17 mouse cellular contexts compared by ENCODE assay signal in genomic region chr19:10189022-10189421, GRCm38 (mm10). TPM values are rescaled to one million over a fixed set of nuclear protein-coding genes. Genes with fewer than 3 reads are reported as not detected.
DNase-seq lines count a peak whose midpoint lies in the region; ATAC-seq and TF ChIP-seq lines count a peak whose summit lies in the region.
"Had no signal": no experiment of that assay in that cellular context is flagged by ENCODE, and none has a peak within 500 bp of the region (broad histone marks: within the 10 kb centered on the region; RNA-seq: fewer than 3 reads in every experiment).

No protein-coding gene starts in this region.

- H3K9me3 ChIP-seq in hindbrain, embryonic 16.5 days (ENCODE audit: control insufficient read depth, low read length), result no peaks in the 10 kb centered on the region
- no peaks in the 10 kb centered on the region for H3K9me3 ChIP-seq in hindbrain, embryonic 14.5 days (ENCODE audit: control insufficient read depth, low read length)
- H3K9me3 ChIP-seq in forebrain, postnatal 0 days (ENCODE audit: low read length), result no peaks in the 10 kb centered on the region
- H3K9me3 ChIP-seq: G1E; lung, embryonic 15.5 days; neural tube, embryonic 13.5 days had no signal

- TF ChIP-seq CTCF in left cerebral cortex, adult 2 months (IDR thresholded peaks at IDR 0.05), result no peak
- TF ChIP-seq CTCF in forebrain, postnatal 0 days (IDR thresholded peaks at IDR 0.05; ENCODE audit: low read depth), result no peak

- H3K9ac ChIP-seq in hindbrain, embryonic 16.5 days (ENCODE audit: low read depth, low read length), result no peak overlapping the region
- no peak overlapping the region for H3K9ac ChIP-seq in hindbrain, embryonic 14.5 days
- H3K9ac ChIP-seq in forebrain, postnatal 0 days, result no peak overlapping the region
- H3K9ac ChIP-seq: lung, embryonic 15.5 days; neural tube, embryonic 13.5 days had no signal

- 88% methylated on average over 6 of the region's 6 CpGs for WGBS in hindbrain, embryonic 16.5 days
- 93% methylated on average over 6 of the region's 6 CpGs for WGBS in hindbrain, embryonic 14.5 days
- WGBS in forebrain, postnatal 0 days, result 91% methylated on average over 6 of the region's 6 CpGs

- DNase-seq in cerebellum, adult 9-11 months, result peak; percentile 38
- DNase-seq in cerebellum, adult 11-12 months, result no peak
- no peak for DNase-seq in hindbrain, embryonic 14.5 days (ENCODE audit: low spot score)
- DNase-seq in left cerebral cortex, adult 2 months (ENCODE audit: extremely low spot score in 1 of 2, low spot score in 2 of 2), result no peak
- DNase-seq in left cerebral cortex, adult 18-20 months (ENCODE audit: low spot score in 2 of 2), result no peak
- no peak for DNase-seq in forebrain, postnatal 0 days
- DNase-seq in adrenal gland, postnatal 25 days, result no peak
- DNase-seq: embryo, embryonic 11 days had no signal

- H3K4me1 ChIP-seq in hindbrain, embryonic 16.5 days (ENCODE audit: control insufficient read depth, insufficient read depth, low read depth, low read length), result peaks cover 45% of the 10 kb centered on the region
- peaks cover 32% of the 10 kb centered on the region for H3K4me1 ChIP-seq in hindbrain, embryonic 14.5 days (replicated peaks; ENCODE audit: control insufficient read depth, insufficient read depth, low read length)
- H3K4me1 ChIP-seq in forebrain, postnatal 0 days (ENCODE audit: insufficient read depth), result peaks cover 13% of the 10 kb centered on the region; the same call in 1 of the 2 replicates

- no peak overlapping the region for H3K4me3 ChIP-seq in hindbrain, embryonic 16.5 days (ENCODE audit: low read length)
- no peak overlapping the region for H3K4me3 ChIP-seq in hindbrain, embryonic 14.5 days (replicated peaks; ENCODE audit: low read length)
- H3K4me3 ChIP-seq in left cerebral cortex, adult 2 months, result no peak overlapping the region
- H3K4me3 ChIP-seq in forebrain, postnatal 0 days (ENCODE audit: low read depth, low read length), result no peak overlapping the region
- H3K4me3 ChIP-seq: heart, adult 2 months; lung, embryonic 15.5 days; neural tube, embryonic 13.5 days had no signal

- no peak for ATAC-seq in hindbrain, embryonic 16.5 days
- no peak for ATAC-seq in hindbrain, embryonic 14.5 days (ENCODE audit: low FRiP score)
- no peak for ATAC-seq in forebrain, postnatal 0 days
- ATAC-seq: CD4-positive, CD25-positive, alpha-beta regulatory T cell, adult 4 months had no signal

- H3K4me2 ChIP-seq in hindbrain, embryonic 16.5 days (ENCODE audit: low read length), result no peak overlapping the region
- H3K4me2 ChIP-seq in hindbrain, embryonic 14.5 days (replicated peaks), result no peak overlapping the region
- no peak overlapping the region for H3K4me2 ChIP-seq in forebrain, postnatal 0 days (ENCODE audit: low read depth)
- H3K4me2 ChIP-seq: liver, embryonic 11.5 days; lung, embryonic 15.5 days; neural tube, embryonic 13.5 days had no signal

- intact Hi-C loops in left cerebral cortex, adult 2 months (cut with DNase I), result no loop called here

- peak overlapping the region; percentile 71 for H3K27ac ChIP-seq in hindbrain, embryonic 16.5 days (ENCODE audit: low read depth, low read length)
- no peak overlapping the region; the same call in 1 of the 2 replicates for H3K27ac ChIP-seq in hindbrain, embryonic 14.5 days
- H3K27ac ChIP-seq in left cerebral cortex, adult 2 months, result peak overlapping the region; percentile 37
- H3K27ac ChIP-seq in forebrain, postnatal 0 days (ENCODE audit: low read depth, low read length), result 0 out of 2 replicates have a peak overlapping the region, but pooled peaks have one; percentile 15
- H3K27ac ChIP-seq: heart, adult 2 months; lung, embryonic 15.5 days; neural tube, embryonic 13.5 days had no signal

- no peaks in the 10 kb centered on the region for H3K27me3 ChIP-seq in hindbrain, embryonic 16.5 days (replicated peaks; ENCODE audit: control insufficient read depth, insufficient read depth, low read length)
- no peaks in the 10 kb centered on the region for H3K27me3 ChIP-seq in hindbrain, embryonic 14.5 days (ENCODE audit: control insufficient read depth, insufficient read depth, low read length)
- H3K27me3 ChIP-seq in forebrain, postnatal 0 days (ENCODE audit: insufficient read depth, low read length), result no peaks in the 10 kb centered on the region
- H3K27me3 ChIP-seq: lung, embryonic 15.5 days; neural tube, embryonic 13.5 days had no signal

- H3K36me3 ChIP-seq in hindbrain, embryonic 16.5 days (ENCODE audit: control insufficient read depth, insufficient read depth, low read length), result peaks cover 51% of the 10 kb centered on the region
- peaks cover 91% of the 10 kb centered on the region for H3K36me3 ChIP-seq in hindbrain, embryonic 14.5 days (replicated peaks; ENCODE audit: control insufficient read depth, insufficient read depth)
- peaks cover 66% of the 10 kb centered on the region for H3K36me3 ChIP-seq in forebrain, postnatal 0 days (ENCODE audit: insufficient read depth)

RNA-seq across cellular contexts. Expression of gene Fads1, which starts 6.3 kb away (rescaled TPM):
- polyA plus RNA-seq in hindbrain, embryonic 16.5 days (2015; fragmentation: Nextera tagmentation; extraction: Ambion mirVana), result 169 and 177 TPM in 2 replicates
- polyA plus RNA-seq in hindbrain, embryonic 14.5 days (2014; fragmentation: Nextera tagmentation; extraction: Ambion mirVana), result 148 and 156 TPM in 2 replicates
- 100 to 1,000 TPM; 181 to 201 TPM for total RNA-seq in left cerebral cortex, adult 2 months (2021)
- total RNA-seq in left cerebral cortex, adult 18-20 months (2021), result 100 to 1,000 TPM; 171 to 184 TPM
- 142 and 176 TPM in 2 replicates for total RNA-seq in forebrain, postnatal 0 days (2014; rRNA removed)
- polyA plus RNA-seq in forebrain, postnatal 0 days (2015; fragmentation: Nextera tagmentation; extraction: Ambion mirVana), result 113 and 153 TPM in 2 replicates
- 931 and 942 TPM in 2 replicates for total RNA-seq in adrenal gland, postnatal 25 days (2021)

RNA-seq across cellular contexts. Expression of gene Tmem258, which starts 14.8 kb away (rescaled TPM):
- polyA plus RNA-seq in hindbrain, embryonic 16.5 days (2015; fragmentation: Nextera tagmentation; extraction: Ambion mirVana), result 281 and 311 TPM in 2 replicates
- polyA plus RNA-seq in hindbrain, embryonic 14.5 days (2014; fragmentation: Nextera tagmentation; extraction: Ambion mirVana), result 324 and 357 TPM in 2 replicates
- 10 to 100 TPM; 55.9 to 64.2 TPM for total RNA-seq in left cerebral cortex, adult 2 months (2021)
- total RNA-seq in left cerebral cortex, adult 18-20 months (2021), result 10 to 100 TPM; 68.6 to 71.2 TPM
- total RNA-seq in forebrain, postnatal 0 days (2014; rRNA removed), result 102 and 135 TPM in 2 replicates
- polyA plus RNA-seq in forebrain, postnatal 0 days (2015; fragmentation: Nextera tagmentation; extraction: Ambion mirVana), result 310 and 398 TPM in 2 replicates
- total RNA-seq in adrenal gland, postnatal 25 days (2021), result 141 and 171 TPM in 2 replicates

RNA-seq across cellular contexts. Expression of gene Fen1, which starts 14.9 kb away (rescaled TPM):
- 27.6 and 29.4 TPM in 2 replicates for polyA plus RNA-seq in hindbrain, embryonic 16.5 days (2015; fragmentation: Nextera tagmentation; extraction: Ambion mirVana)
- polyA plus RNA-seq in hindbrain, embryonic 14.5 days (2014; fragmentation: Nextera tagmentation; extraction: Ambion mirVana), result 24.2 and 24.8 TPM in 2 replicates
- 10 to 100 TPM; 10.5 to 11.6 TPM for total RNA-seq in left cerebral cortex, adult 2 months (2021)
- total RNA-seq in left cerebral cortex, adult 18-20 months (2021), result 10 to 100 TPM; 12.1 to 14.1 TPM
- 23.4 and 24.6 TPM in 2 replicates for total RNA-seq in forebrain, postnatal 0 days (2014; rRNA removed)
- polyA plus RNA-seq in forebrain, postnatal 0 days (2015; fragmentation: Nextera tagmentation; extraction: Ambion mirVana), result 28.7 and 30.8 TPM in 2 replicates
- total RNA-seq in adrenal gland, postnatal 25 days (2021), result 16.9 and 17.9 TPM in 2 replicates

RNA-seq across cellular contexts. Expression of gene Myrf, which starts 51.5 kb away (rescaled TPM):
- 0.95 and 1.1 TPM in 2 replicates for polyA plus RNA-seq in hindbrain, embryonic 16.5 days (2015; fragmentation: Nextera tagmentation; extraction: Ambion mirVana)
- 1.1 and 1.3 TPM in 2 replicates for polyA plus RNA-seq in hindbrain, embryonic 14.5 days (2014; fragmentation: Nextera tagmentation; extraction: Ambion mirVana)
- total RNA-seq in left cerebral cortex, adult 2 months (2021), result 10 to 100 TPM; 14.0 to 15.3 TPM
- total RNA-seq in left cerebral cortex, adult 18-20 months (2021), result 10 to 100 TPM; 14.1 to 17.2 TPM
- total RNA-seq in forebrain, postnatal 0 days (2014; rRNA removed), result 0.54 and 0.81 TPM in 2 replicates
- 0.20 and 0.47 TPM in 2 replicates for polyA plus RNA-seq in forebrain, postnatal 0 days (2015; fragmentation: Nextera tagmentation; extraction: Ambion mirVana)
- total RNA-seq in adrenal gland, postnatal 25 days (2021), result 0.67 and 1.4 TPM in 2 replicates
- total RNA-seq: megakaryocyte progenitor cell, adult 5-6 weeks; monocyte, adult 5-6 weeks had no signal
- polyA plus RNA-seq: G1E had no signal
